ENCODE assay signal across 18 mouse cellular contexts in the genomic region with DNA sequence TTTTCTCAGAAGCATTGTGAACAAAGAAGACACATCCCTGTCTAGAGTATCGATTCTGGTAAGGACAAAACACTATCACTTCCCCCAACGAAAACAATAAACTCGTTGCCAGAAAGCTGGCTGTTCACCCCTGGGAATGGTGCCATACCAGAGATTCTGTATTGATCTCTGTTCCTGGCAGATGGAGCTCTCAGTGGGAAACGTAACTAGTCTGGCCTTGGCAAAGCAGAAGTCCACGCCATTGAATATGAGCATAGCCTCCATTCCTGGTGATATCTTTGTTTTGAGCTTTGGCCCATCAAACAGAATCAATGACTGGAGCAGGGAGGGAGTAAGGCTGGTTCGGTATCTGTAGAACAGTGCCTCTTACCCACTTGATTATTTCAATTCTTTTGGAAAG.
"Had no signal": no experiment of that assay in that cellular context is flagged by ENCODE, and none has a peak within 500 bp of the region (broad histone marks: within the 10 kb centered on the region; RNA-seq: fewer than 3 reads in every experiment).

No protein-coding gene starts in this region.

- H3K4me1 ChIP-seq: midbrain, embryonic 10.5 days; neural tube, embryonic 13.5 days; neural tube, embryonic 15.5 days had no signal

- H3K27ac ChIP-seq: midbrain, embryonic 10.5 days; neural tube, embryonic 13.5 days; neural tube, embryonic 15.5 days had no signal

- H3K4me3 ChIP-seq: midbrain, embryonic 10.5 days; myocyte; neural tube, embryonic 13.5 days; neural tube, embryonic 15.5 days had no signal

- DNase-seq: lung, adult 18-20 months; lung, embryonic 14.5 days; lung, postnatal 10 days; lung, postnatal 4 days; midbrain, embryonic 14.5 days; retina, postnatal 1 day; right cerebral cortex, adult 18-20 months; right cerebral cortex, postnatal 25 days; right cerebral cortex, postnatal 4 days; spleen, adult 18-20 months; thymus, adult 18-20 months; thymus, postnatal 14 days; thymus, postnatal 36 days had no signal

- ATAC-seq: midbrain, embryonic 16.5 days had no signal

- H3K9ac ChIP-seq: lung, embryonic 14.5 days; neural tube, embryonic 13.5 days; neural tube, embryonic 15.5 days had no signal

- H3K27me3 ChIP-seq: neural tube, embryonic 13.5 days; neural tube, embryonic 15.5 days had no signal

- H3K9me3 ChIP-seq: midbrain, embryonic 10.5 days; neural tube, embryonic 13.5 days; neural tube, embryonic 15.5 days had no signal

- H3K36me3 ChIP-seq: midbrain, embryonic 10.5 days; neural tube, embryonic 13.5 days; neural tube, embryonic 15.5 days had no signal

- H3K4me2 ChIP-seq: lung, embryonic 14.5 days; neural tube, embryonic 13.5 days; neural tube, embryonic 15.5 days had no signal
